Mouse (Mus musculus): ENCODE results near the gene Add3. TPM values are rescaled to one million over a fixed set of nuclear protein-coding genes. Genes with fewer than 3 reads are reported as not detected.

Gene Add3
- polyA plus RNA-seq, 1 experiment from 2014 or later: 34.5 TPM

DNA sequence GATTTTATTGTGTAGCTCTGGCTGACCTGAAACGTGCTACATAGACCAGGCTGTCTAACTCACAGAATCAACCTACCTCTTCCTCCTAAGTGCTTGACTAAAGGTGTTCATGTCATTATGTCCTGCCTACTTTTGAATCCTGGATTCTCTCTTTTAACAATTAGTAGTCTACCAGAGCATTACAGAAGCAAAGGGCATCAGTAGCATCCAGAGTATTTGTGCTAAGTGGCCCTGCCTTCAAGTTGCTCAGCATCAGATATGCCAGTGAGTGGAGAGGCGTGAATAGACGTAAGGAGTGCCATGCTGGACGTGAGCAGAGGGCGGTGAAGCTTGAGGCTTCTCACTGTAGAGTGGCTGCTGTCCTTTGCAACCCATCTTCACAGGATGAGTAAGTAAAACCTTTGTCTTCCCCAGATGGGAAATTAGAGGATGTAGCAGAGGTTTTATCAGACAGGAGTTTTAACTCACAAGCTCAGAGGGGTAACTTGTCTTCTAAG, 48.5 kb downstream of the Add3 start:
- no peaks in the 10 kb centered on the region for H3K27me3 ChIP-seq
- no peak overlapping the region for H3K4me3 ChIP-seq
- no peak for ATAC-seq
- WGBS: 85% methylated on average over 5 of the region's 5 CpGs
- H3K9ac ChIP-seq: no peak overlapping the region
- no peak overlapping the region for H3K4me2 ChIP-seq
- H3K36me3 ChIP-seq (ENCODE audit: poor library complexity, severe bottlenecking): no peaks in the 10 kb centered on the region
- no peak overlapping the region for H3K27ac ChIP-seq
- peaks cover 5% of the 10 kb centered on the region; the same call in 1 of the 2 replicates for H3K4me1 ChIP-seq
- no peaks in the 10 kb centered on the region for H3K9me3 ChIP-seq (replicated peaks)

DNA sequence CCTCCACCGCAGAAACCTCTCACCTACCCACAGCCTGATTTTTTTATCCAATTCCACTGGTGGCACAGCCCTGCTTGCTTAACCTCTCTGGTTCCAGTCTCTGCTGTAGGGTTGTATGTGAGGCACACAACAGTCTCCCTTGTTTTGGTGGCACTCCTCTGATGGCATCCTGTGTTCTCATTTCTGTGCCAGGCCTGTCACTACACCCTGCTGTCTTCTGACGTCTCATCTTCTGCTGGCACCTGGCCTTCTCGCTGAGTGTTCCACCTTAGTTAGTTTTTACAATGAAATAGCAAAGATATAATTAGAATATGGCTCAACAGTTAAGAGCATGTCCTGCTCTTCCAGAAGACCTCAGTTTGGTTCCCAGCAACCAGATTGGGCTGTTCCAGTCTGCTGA, 49.5 kb downstream of the Add3 start:
- Histone ChIP-seq H3K4me1 (peaks cover 15% of the 10 kb centered on the region), H3K36me3 (ENCODE audit: poor library complexity, severe bottlenecking) (no peaks in the 10 kb centered on the region), H3K4me3 (no peak overlapping the region), H3K27ac (no peak overlapping the region), H3K9ac (no peak overlapping the region), H3K27me3 (no peaks in the 10 kb centered on the region), H3K4me2 (no peak overlapping the region), H3K9me3 (replicated peaks) (no peaks in the 10 kb centered on the region)
- WGBS: 89% methylated on average over 3 of the region's 3 CpGs
- no peak for ATAC-seq

DNA sequence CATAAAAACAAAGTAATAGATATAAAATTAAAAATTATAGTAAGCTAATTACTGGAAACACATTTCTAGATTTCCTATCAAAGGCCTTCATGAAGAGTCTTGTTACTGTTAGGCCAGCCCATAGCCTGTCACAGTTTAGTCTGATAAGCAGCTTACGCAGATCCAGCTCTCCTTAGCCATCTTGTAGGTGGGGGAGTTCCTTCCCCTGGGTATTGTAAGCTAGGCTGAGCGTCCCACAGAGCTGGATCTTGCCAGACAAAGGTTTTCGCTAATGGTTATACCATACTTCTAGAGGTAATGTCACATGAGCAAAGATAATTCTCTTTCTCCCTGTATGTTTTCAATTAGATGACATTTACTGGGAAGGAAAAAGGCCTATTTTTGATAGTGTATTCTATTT, 50.0 kb downstream of the Add3 start:
- H3K9me3 ChIP-seq (replicated peaks): no peaks in the 10 kb centered on the region
- 78% methylated on average over 3 of the region's 3 CpGs for WGBS
- H3K27ac ChIP-seq: no peak overlapping the region
- peaks cover 20% of the 10 kb centered on the region for H3K4me1 ChIP-seq
- no peaks in the 10 kb centered on the region for H3K27me3 ChIP-seq
- no peak overlapping the region for H3K4me3 ChIP-seq
- no peaks in the 10 kb centered on the region for H3K36me3 ChIP-seq (ENCODE audit: poor library complexity, severe bottlenecking)
- no peak for ATAC-seq
- H3K4me2 ChIP-seq: no peak overlapping the region
- no peak overlapping the region for H3K9ac ChIP-seq

DNA sequence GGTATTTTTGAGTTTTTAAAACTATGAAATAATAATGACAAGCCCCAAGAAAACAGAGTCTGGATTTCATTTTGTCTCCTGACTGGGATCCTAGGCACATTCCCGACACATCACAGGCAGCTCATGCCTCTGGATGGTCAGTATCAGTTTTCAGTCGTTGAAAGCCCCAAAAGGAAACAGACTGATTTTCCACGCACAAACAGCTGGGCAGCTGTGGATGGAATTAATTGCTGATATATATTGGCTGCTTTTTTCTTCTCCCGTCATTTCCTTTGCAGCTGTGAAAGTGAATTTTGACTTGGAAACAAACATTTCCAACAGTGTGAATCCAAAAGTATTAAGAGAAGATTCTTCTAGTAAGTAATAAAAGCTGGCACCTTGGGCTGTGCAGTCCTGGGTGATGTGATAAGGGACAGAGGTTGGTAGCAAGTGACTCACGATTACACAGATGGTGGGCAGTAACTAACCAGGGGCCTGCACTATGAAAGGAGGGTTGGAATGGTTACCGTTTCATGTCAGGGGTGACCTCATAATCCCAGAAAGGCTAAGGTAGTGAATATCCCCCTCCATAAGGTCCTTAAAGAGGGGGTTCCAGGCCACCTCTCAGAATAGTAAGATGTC, 51.7 kb downstream of the Add3 start:
- H3K4me1 ChIP-seq: peaks cover 21% of the 10 kb centered on the region
- H3K9ac ChIP-seq: no peak overlapping the region
- no peak overlapping the region for H3K27ac ChIP-seq
- H3K4me3 ChIP-seq: no peak overlapping the region
- no peak overlapping the region for H3K4me2 ChIP-seq
- 84% methylated on average over 6 of the region's 6 CpGs for WGBS
- H3K27me3 ChIP-seq: no peaks in the 10 kb centered on the region
- ATAC-seq: no peak
- no peaks in the 10 kb centered on the region for H3K36me3 ChIP-seq (ENCODE audit: poor library complexity, severe bottlenecking)
- no peaks in the 10 kb centered on the region for H3K9me3 ChIP-seq (replicated peaks)

DNA sequence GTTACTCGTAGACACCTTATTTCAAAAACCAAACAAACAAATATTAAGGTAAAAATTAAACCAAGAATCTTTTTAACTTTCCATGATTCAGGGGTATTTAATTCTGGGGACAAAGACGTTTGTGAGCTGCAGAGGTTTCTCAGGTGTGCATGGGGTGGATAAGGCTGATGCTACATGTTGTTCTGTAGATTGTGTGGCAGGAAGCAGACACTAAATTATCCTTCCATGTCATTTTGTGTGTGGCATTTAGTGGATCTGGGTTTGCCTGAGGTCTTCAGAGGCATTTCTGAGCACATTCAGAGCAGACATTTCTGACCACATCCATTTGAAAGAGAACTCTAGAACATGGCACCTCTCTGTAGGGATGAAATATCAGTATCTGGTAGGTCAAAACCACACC, 52.9 kb downstream of the Add3 start:
- no peak for ATAC-seq
- H3K4me3 ChIP-seq: no peak overlapping the region
- H3K4me2 ChIP-seq: no peak overlapping the region
- H3K9me3 ChIP-seq (replicated peaks): no peaks in the 10 kb centered on the region
- WGBS: 86% methylated on average over 2 of the region's 2 CpGs
- H3K27ac ChIP-seq: no peak overlapping the region
- peaks cover 16% of the 10 kb centered on the region for H3K4me1 ChIP-seq
- no peaks in the 10 kb centered on the region for H3K36me3 ChIP-seq (ENCODE audit: poor library complexity, severe bottlenecking)
- no peaks in the 10 kb centered on the region for H3K27me3 ChIP-seq
- no peak overlapping the region for H3K9ac ChIP-seq

DNA sequence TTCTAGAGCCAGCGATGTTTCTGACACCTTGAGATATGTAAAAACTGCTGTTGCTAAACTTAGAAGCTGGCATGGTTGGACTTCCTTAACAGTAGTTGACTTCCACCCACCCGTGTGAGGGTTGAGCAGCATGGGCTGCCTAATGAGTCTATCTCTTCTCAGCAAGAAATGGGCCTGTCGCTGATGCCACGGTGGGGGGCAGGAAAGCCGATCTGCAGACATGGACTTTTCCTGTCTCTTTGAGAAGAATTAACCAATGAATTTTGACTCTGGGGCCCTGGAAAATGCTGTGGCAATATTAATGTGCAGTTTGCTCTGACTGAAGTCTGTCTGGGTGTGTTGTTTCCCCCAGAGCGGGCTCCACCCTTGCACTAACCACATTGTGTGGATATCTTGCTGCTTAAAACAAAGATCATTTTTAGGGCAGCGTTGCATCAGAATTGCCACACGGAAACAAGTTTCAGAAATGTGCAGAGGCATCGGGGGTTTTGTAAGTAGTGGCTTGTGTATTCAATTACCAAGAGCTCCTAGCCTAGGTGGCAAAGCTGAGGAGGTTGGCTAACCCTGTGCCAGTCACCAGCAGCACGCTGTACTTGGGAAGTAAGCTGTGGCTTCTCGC, 53.8 kb downstream of the Add3 start:
- Histone ChIP-seq H3K9ac (no peak overlapping the region), H3K4me2 (peak overlapping the region; percentile 6; the same call in 1 of the 2 replicates), H3K36me3 (ENCODE audit: poor library complexity, severe bottlenecking) (no peaks in the 10 kb centered on the region), H3K27me3 (no peaks in the 10 kb centered on the region), H3K27ac (no peak overlapping the region), H3K4me1 (peaks cover 16% of the 10 kb centered on the region), H3K4me3 (no peak overlapping the region), H3K9me3 (replicated peaks) (no peaks in the 10 kb centered on the region)
- WGBS: 55% methylated on average over 11 of the region's 11 CpGs
- ATAC-seq: no peak

DNA sequence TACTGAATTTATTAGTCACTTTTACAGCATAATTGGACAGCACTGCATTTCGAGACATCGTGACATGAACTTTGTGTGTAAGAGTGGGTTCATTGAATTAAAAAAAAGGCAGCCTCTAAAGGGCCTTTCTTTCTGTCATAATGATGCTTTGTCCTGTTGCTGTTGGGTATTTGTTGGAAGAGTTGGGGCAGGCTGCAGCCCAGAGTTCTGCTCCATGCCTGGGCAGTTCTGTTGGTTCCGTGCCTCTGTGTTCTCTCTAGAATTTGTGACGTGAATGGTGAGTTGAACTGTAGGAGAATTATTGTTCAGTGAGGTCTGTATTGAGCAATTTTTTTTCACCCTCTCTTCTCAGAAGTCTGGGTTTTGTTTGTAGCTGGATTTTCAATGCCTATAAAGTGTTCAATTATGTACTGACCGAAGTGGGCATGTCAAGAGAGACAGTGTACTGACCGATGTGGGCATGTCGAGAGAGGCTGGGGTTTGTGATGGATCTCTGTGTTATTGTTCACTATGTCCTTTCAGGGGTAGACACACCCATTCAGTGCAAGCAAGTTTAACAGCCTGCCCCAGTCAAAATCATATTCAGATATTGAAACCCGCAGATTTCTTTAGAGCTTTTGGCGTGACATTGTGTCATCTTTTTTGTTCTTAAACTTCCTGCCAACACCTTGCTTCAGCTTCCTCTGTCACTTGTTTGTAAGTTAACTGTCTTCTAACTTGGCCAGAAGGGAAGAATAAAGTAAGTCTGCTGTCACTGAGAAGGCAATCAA, 54.7 kb downstream of the Add3 start:
- no peaks in the 10 kb centered on the region for H3K27me3 ChIP-seq
- H3K27ac ChIP-seq: peak overlapping the region; percentile 35; the same call in 1 of the 2 replicates
- H3K36me3 ChIP-seq (ENCODE audit: poor library complexity, severe bottlenecking): no peaks in the 10 kb centered on the region
- peaks cover 16% of the 10 kb centered on the region for H3K4me1 ChIP-seq
- no peaks in the 10 kb centered on the region for H3K9me3 ChIP-seq (replicated peaks)
- 43% methylated on average over 9 of the region's 9 CpGs for WGBS
- H3K4me2 ChIP-seq: peak overlapping the region; percentile 32
- ATAC-seq: no peak
- no peak overlapping the region for H3K4me3 ChIP-seq
- H3K9ac ChIP-seq: no peak overlapping the region

DNA sequence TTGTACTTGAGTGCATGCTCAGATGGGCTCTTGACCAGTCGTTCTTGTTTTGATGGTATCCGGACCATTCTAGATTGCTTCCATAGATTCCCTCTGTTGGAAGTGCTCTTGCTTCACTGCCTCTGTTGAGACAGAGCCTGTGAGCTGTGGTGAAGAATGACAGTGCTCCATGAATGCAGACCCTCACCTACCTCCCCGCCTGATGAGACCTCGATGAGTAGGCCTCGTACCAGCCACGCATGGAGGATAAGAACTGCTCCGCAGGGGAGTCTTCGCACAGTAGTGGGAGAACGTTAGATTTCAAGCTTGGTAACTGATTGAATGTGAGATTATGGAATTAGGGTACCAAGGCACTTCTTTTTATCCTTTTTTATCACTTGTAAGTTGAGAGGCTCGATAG, 56.7 kb downstream of the Add3 start:
- Histone ChIP-seq H3K27me3 (no peaks in the 10 kb centered on the region), H3K27ac (no peak overlapping the region), H3K4me3 (no peak overlapping the region), H3K4me2 (no peak overlapping the region), H3K36me3 (ENCODE audit: poor library complexity, severe bottlenecking) (no peaks in the 10 kb centered on the region), H3K9ac (no peak overlapping the region), H3K4me1 (peaks cover 16% of the 10 kb centered on the region), H3K9me3 (replicated peaks) (no peaks in the 10 kb centered on the region)
- no peak for ATAC-seq
- WGBS: 92% methylated on average over 10 of the region's 10 CpGs

DNA sequence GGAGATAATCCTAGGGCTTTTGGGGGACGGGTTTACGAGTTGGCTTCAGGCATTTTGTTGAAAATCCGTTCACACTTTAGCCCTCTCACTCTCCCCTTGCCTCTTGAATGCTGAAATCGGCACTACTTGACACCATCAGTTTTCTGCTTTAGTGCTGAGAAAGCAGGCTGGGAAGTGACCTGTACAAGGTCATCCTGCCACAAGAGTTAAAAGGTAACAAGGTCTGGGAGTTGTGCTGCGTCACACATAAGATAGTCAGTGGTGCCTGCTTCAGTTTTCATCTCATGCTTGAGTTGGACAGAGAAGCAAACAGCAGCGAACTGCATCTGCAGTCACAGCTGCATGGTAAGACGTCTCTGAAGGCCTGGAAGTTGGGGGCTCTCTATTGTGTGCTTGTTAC, 57.5 kb downstream of the Add3 start:
- no peaks in the 10 kb centered on the region for H3K9me3 ChIP-seq (replicated peaks)
- no peaks in the 10 kb centered on the region for H3K27me3 ChIP-seq
- H3K27ac ChIP-seq: no peak overlapping the region
- no peak overlapping the region for H3K4me2 ChIP-seq
- 79% methylated on average over 7 of the region's 7 CpGs for WGBS
- no peak for ATAC-seq
- H3K36me3 ChIP-seq (ENCODE audit: poor library complexity, severe bottlenecking): no peaks in the 10 kb centered on the region
- no peak overlapping the region for H3K4me3 ChIP-seq
- peaks cover 16% of the 10 kb centered on the region for H3K4me1 ChIP-seq
- no peak overlapping the region for H3K9ac ChIP-seq

DNA sequence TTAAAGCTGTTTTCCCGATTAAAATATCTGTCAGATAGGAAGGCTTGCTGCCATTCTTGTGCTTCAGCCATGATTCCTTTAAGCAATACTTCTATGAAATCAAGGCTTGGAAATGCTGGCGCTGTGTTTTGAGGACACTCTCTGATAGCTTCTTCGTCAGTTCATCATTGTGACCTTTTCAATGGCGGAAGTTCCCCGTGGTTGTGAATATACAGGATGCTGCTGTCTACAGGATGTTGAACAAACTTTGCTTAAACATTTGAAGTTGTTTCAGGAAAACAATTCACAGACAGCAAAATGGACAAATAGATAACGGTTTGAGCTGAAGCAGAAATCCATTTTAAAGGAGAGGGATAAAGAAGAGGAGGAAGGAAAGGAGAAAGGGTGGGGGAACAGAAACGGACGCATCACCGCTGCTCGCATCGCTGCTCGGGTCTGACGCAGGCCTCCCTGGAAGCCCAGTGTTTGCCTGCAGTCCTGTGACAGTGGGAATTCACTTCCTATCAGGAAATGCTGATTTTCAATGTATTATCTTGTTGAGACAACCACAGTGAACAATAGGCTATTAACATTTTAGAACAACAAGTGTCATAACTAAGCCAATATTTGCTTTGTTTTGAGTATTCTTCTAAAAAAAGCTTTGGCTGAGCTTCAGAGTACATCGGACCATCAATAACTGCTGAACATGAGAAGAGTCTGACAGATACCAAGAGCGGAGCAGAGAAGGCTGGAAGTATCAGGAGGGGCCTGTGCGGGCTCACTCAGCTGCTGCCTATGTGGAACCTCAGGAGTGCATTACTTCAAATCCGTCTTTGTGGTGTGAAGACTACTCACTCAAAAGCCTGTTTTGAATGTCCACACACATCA, 58.7 kb downstream of the Add3 start:
- Histone ChIP-seq H3K4me2 (no peak overlapping the region), H3K27me3 (no peaks in the 10 kb centered on the region), H3K4me1 (peaks cover 14% of the 10 kb centered on the region), H3K4me3 (no peak overlapping the region), H3K9ac (no peak overlapping the region), H3K9me3 (replicated peaks) (no peaks in the 10 kb centered on the region), H3K27ac (no peak overlapping the region), H3K36me3 (ENCODE audit: poor library complexity, severe bottlenecking) (no peaks in the 10 kb centered on the region)
- ATAC-seq: no peak
- 89% methylated on average over 17 of the region's 17 CpGs for WGBS

DNA sequence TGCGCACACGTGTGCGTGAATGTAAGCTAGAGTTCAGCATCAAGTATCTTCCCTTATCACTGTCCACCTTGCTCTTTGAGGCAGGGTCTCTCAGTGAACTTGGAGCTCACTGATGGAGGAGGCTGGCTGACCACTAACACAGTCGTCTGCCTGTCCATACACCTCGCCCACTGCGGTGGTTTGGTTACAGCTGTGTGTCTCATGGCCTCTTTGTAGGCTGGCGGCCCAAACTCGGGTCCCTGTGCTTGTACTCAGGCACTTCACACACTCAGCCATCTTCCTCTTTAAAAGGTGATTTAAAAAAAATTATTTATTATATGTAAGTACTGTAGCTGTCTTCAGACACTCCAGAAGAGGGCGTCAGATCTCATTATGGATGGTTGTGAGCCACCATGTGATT, 59.5 kb downstream of the Add3 start:
- Histone ChIP-seq H3K27ac (no peak overlapping the region), H3K9me3 (replicated peaks) (no peaks in the 10 kb centered on the region), H3K4me1 (peaks cover 6% of the 10 kb centered on the region), H3K27me3 (no peaks in the 10 kb centered on the region), H3K9ac (no peak overlapping the region), H3K4me3 (no peak overlapping the region), H3K36me3 (ENCODE audit: poor library complexity, severe bottlenecking) (no peaks in the 10 kb centered on the region), H3K4me2 (no peak overlapping the region)
- ATAC-seq: no peak
- WGBS: 96% methylated on average over 9 of the region's 9 CpGs

DNA sequence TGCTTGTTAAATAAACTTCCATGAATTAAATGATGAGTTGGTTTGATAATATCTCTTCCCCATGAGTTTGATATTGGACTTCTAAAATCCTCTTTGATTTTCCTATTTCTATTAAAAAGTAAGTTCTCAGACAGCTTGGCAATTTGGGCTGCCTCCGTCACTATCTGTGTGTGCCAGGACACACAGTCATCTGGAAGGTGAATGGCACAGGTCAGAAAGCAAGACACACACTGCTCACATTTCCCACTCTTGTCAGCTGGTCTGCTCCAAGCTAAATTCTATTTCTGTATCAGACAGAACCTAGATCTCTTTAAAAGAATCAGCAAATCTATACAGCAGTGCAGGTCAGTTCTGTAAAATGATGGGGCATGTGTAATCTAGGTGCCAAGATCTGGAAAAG, 61.9 kb downstream of the Add3 start:
- no peaks in the 10 kb centered on the region for H3K27me3 ChIP-seq
- no peak for ATAC-seq
- no peaks in the 10 kb centered on the region for H3K36me3 ChIP-seq (ENCODE audit: poor library complexity, severe bottlenecking)
- H3K4me3 ChIP-seq: no peak overlapping the region
- H3K9ac ChIP-seq: no peak overlapping the region
- H3K4me2 ChIP-seq: no peak overlapping the region
- no peaks in the 10 kb centered on the region for H3K9me3 ChIP-seq (replicated peaks)
- H3K27ac ChIP-seq: no peak overlapping the region
- 93% methylated on average over 1 of the region's 1 CpGs for WGBS
- no peaks in the 10 kb centered on the region for H3K4me1 ChIP-seq

Data from forebrain, embryonic 13.5 days (tissue).